Mouse (Mus musculus): ENCODE data around the gene Herc3. TPM values are rescaled to one million over a fixed set of nuclear protein-coding genes. Genes with fewer than 3 reads are reported as not detected.

The Herc3 gene
- polyA plus RNA-seq (2012), result 0.42 and 0.49 TPM in 2 replicates

GRCm38 (mm10) chr6:58831232-58832009, at the start of gene Herc3:
Gene Herc3, plus strand, starts transcription at chr6:58831465.
- no peak for TF ChIP-seq GATA1 (IDR thresholded peaks at IDR 0.05; ENCODE audit: low read length)

- no peak for TF ChIP-seq GATA1 (IDR thresholded peaks at IDR 0.05; ENCODE audit: low read length)
Measured at GRCm38 (mm10) chr6:58801394-58801793, 29.9 kb upstream of the Herc3 start.

DNA sequence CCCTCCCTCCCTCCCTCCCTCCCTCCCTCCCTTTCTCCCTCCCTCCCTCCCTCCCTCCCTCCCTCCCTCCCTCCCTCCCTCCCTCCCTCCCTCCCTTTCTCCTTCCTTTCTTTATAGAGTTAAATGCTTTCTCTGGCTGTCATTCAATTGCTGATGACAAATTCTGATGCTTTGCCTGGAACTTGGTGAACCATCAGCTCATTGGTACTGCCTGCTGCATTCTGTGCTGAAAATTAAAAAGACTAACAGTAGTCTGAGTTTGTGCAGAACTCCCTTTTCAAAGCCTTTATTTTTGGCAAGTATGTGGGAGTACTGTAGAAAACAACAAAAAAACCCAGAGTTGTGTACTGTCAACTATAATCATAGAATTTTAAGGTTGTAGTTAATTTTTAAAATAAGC, 16.9 kb upstream of the Herc3 start:
- TF ChIP-seq GATA1 (IDR thresholded peaks at IDR 0.05; ENCODE audit: low read length), result no peak

GRCm38 (mm10) chr6:58825619-58826018, 5.6 kb upstream of the Herc3 start:
- no peak for TF ChIP-seq GATA1 (IDR thresholded peaks at IDR 0.05; ENCODE audit: low read length)

DNA sequence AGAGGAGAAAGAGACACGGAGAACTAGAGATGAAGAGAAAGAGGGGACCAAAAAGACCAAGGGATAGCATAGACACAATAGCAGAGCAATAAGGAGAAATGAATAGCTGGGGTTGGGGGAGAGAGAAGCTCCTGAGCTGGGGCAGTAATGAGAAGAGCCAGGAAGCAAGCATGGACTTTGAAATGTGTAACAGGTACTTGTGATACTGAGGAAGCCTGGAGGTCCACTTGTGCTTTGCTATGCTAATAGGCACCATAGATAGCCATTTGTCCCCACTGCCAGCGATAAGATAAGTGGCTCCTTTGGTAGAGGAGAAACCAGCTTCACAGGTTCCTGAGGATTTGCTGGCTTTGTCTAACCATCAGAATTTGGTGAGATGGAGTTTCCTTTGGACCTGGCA, 5.2 kb upstream of the Herc3 start:
- TF ChIP-seq GATA1 (IDR thresholded peaks at IDR 0.05; ENCODE audit: low read length), result no peak

GRCm38 (mm10) chr6:58828582-58828981, 2.7 kb upstream of the Herc3 start:
- TF ChIP-seq GATA1 (IDR thresholded peaks at IDR 0.05; ENCODE audit: low read length), result no peak

GRCm38 (mm10) chr6:58830840-58831231, 429 bp upstream of the Herc3 start:
- no peak for TF ChIP-seq GATA1 (IDR thresholded peaks at IDR 0.05; ENCODE audit: low read length)

DNA sequence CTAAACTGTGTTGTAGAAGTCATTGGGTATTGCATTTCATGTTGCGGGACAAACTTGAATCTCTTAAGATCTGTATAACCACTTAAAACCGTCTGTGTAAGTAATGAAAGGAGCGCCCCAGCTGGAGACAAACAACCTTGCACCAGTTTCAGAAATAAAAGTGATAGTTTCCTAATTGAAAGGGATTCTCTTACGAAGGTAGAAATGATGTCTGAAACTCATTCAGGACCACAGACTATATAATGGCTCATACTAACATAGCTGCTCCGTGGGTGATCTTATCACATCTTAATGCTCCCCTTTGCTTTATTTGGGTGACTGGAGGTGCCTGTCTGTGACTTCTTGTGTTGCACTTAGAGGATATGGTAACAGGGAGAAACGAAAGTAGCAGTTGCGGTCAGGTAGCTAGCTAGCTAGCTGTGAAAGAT, 1.3 kb downstream of the Herc3 start:
- no peak for TF ChIP-seq GATA1 (IDR thresholded peaks at IDR 0.05; ENCODE audit: low read length)

GRCm38 (mm10) chr6:58834470-58834869, 3.2 kb downstream of the Herc3 start:
- no peak for TF ChIP-seq GATA1 (IDR thresholded peaks at IDR 0.05; ENCODE audit: low read length)

DNA sequence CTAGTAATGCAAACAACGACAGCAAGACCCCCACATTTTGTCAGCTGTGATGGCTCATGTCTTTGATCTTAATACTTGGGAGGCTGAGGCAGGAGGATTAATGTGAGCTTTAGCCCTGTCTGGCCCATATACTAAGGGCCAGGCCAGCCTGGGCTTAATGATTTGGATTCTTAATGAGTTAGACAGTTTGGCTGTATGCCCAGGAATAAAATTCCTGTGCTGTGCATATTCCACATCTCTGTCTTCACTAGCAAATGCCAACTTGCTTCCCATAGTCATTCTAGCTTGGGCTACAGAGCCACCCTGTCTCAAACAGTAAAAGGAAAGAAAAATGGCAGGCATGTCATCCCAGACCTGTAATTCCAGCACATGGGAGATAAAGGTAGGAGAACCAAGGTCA, 4.3 kb downstream of the Herc3 start:
- TF ChIP-seq GATA1 (IDR thresholded peaks at IDR 0.05; ENCODE audit: low read length), result no peak

DNA sequence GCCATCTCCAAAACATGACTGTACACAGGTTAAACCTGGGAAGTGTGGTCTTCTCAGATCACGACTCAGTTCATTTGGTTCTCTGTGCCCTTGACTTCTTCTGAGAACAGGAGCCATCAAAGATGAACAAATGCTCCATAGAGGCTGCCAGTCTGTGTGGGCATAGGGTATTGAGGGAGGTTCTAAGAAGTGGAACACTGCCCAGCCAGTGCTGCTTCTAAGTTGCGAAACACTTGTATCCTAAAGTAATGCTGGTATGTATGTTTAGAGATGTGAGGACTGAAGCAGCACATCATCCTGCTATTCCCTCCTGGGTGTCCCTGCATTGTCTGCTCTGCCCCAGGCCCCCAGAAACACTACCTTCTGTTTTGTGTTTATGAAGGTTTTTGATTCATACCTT, 5.2 kb downstream of the Herc3 start:
- TF ChIP-seq GATA1 (IDR thresholded peaks at IDR 0.05; ENCODE audit: low read length), result no peak

DNA sequence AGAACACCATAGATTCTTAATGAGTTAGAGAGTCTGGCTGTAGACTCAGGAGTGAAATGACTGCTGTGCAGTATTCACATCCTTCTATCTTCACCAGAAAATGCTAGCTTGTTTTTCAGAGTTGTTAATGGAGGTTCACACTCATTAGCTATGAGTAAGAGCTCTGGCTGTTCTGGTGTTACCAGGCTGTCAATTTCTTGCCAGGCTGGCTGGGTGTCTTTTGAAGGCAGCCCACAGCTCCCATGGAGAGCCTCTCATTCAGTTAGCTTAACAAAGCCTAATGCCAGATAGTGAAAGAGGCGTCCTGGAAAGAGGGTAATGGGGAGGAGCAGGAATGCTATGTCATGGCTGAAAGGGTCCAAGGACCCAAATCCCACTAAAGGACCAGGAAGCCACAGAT, 6.7 kb downstream of the Herc3 start:
- no peak for TF ChIP-seq GATA1 (IDR thresholded peaks at IDR 0.05; ENCODE audit: low read length)

GRCm38 (mm10) chr6:58841208-58841607, 9.9 kb downstream of the Herc3 start:
- TF ChIP-seq GATA1 (IDR thresholded peaks at IDR 0.05; ENCODE audit: low read length), result no peak

GRCm38 (mm10) chr6:58842186-58842585, 10.9 kb downstream of the Herc3 start:
- TF ChIP-seq GATA1 (IDR thresholded peaks at IDR 0.05; ENCODE audit: low read length), result no peak

GRCm38 (mm10) chr6:58843580-58843979, 12.3 kb downstream of the Herc3 start:
- TF ChIP-seq GATA1 (IDR thresholded peaks at IDR 0.05; ENCODE audit: low read length), result no peak

DNA sequence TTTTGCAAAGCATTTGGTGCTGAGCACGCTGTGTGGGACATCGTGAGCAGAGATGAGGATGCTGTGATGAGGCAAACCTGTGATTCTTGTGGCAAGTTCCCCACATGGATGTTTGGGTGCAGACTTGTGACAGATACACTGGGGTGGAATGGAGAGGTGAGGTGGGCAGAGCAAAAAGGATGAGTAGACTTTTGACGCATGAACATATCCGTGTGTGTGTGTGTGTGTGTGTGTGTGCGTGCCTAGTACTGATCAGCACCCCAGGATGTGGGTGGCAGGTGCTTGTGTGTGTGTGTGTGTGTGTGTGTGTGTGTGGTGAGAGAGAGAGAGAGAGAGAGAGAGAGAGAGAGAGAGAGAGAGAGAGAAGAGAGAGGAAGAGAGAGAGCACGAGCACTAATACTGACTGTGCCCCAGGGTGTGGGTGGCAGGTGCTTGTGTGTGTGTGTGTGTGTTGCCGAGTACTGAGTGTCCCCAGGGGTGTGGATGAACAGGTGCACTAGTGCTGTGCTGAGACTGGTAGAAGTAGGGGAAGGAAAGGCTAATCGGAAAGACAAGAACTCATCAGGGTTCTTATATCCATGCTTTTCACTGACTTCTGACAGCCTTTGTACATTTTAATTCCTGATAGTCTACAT, 13.0 kb downstream of the Herc3 start:
- TF ChIP-seq GATA1 (IDR thresholded peaks at IDR 0.05; ENCODE audit: low read length), result no peak
